Mouse (Mus musculus) MEL (cell line): ENCODE measurements around the gene Fbrsl1. TPM values are rescaled to one million over a fixed set of nuclear protein-coding genes. Genes with fewer than 3 reads are reported as not detected.

Source experiments
- DNase-seq: peaks from one replicate; pipeline ENCODE4 v3.0.0; 2011; ENCODE audit warnings: low read depth, low spot score
- H3K27ac ChIP-seq: 2 replicates; pipeline ENCODE4 v1.5.1; 2012; ENCODE audit warnings: low read depth, mild to moderate bottlenecking, control low read depth, low read length, moderate library complexity; ENCODE audit not compliant: control insufficient read depth
- H3K27me3 ChIP-seq, 2 experiments: fragments of 150-350 bp in 1 of 2; sonication (generic) in 1 of 2; 2 replicates each; pipeline ENCODE4 v1.6.1; 2012; ENCODE audit warnings: low read length in 2 of 2, mild to moderate bottlenecking in 2 of 2, improper control_type of control experiment in 1 of 2, moderate library complexity in 1 of 2; ENCODE audit not compliant: insufficient read depth in 2 of 2, control insufficient read depth in 1 of 2
- H3K36me3 ChIP-seq, 2 experiments: 2 replicates each; pipeline ENCODE4 v1.6.1; 2012 to 2014; ENCODE audit warnings: low read length in 2 of 2, improper control_type of control experiment in 1 of 2, inconsistent platforms in 1 of 2, mild to moderate bottlenecking in 1 of 2; ENCODE audit not compliant: insufficient read depth in 2 of 2, control insufficient read depth in 1 of 2
- H3K4me1 ChIP-seq, 2 experiments: fragments of 150-350 bp in 1 of 2; sonication (generic) in 1 of 2; 2 replicates each; pipeline ENCODE4 v1.6.1; 2012; ENCODE audit warnings: low read length in 2 of 2, improper control_type of control experiment in 1 of 2, mild to moderate bottlenecking in 1 of 2; ENCODE audit not compliant: insufficient read depth in 2 of 2, control insufficient read depth in 1 of 2
- H3K4me3 ChIP-seq, 2 experiments: fragments of 150-350 bp in 1 of 2; sonication (generic) in 1 of 2; 2 replicates each; pipeline ENCODE4 v1.5.1; 2012; ENCODE audit warnings: low read depth in 2 of 2, low read length in 2 of 2, mild to moderate bottlenecking in 2 of 2, moderate library complexity in 2 of 2, control low read depth in 1 of 2, improper control_type of control experiment in 1 of 2; ENCODE audit not compliant: control insufficient read depth in 1 of 2, insufficient read depth in 1 of 2
- H3K79me2 ChIP-seq: 2 replicates; pipeline ENCODE4 v1.6.1; 2012; ENCODE audit warnings: mild to moderate bottlenecking, low read length, moderate library complexity; ENCODE audit not compliant: control insufficient read depth, poor library complexity, insufficient read depth
- H3K9ac ChIP-seq: 2 replicates; pipeline ENCODE4 v1.6.1; 2012; ENCODE audit warnings: low read depth, mild to moderate bottlenecking, control low read depth, low read length, moderate library complexity; ENCODE audit not compliant: control insufficient read depth, poor library complexity, severe bottlenecking
- H3K9me3 ChIP-seq: fragments of 150-350 bp; sonication (generic); replicated peaks from 2 replicates; pipeline ENCODE4 v1.6.1; 2012; ENCODE audit warnings: mild to moderate bottlenecking, low read length, improper control_type of control experiment, moderate library complexity; ENCODE audit not compliant: insufficient read depth
- CHD1 ChIP-seq: IDR thresholded peaks from 2 replicates; pipeline ENCODE4 v1.6.1; 2012; ENCODE audit warnings: low read depth, mild to moderate bottlenecking, inconsistent platforms, low read length, improper control_type of control experiment
- CTCF ChIP-seq, 3 experiments: IDR thresholded peaks in 2 of 3; conservative IDR thresholded peaks in 1 of 3; 2 replicates each; pipeline ENCODE4 v1.5.1; 2011 to 2012; ENCODE audit warnings: low read length in 3 of 3, low read depth in 2 of 3, mild to moderate bottlenecking in 2 of 3, improper control_type of control experiment in 1 of 3, inconsistent platforms in 1 of 3, mixed read lengths in 1 of 3, moderate library complexity in 1 of 3; ENCODE audit not compliant: control insufficient read depth in 1 of 3, insufficient read depth in 1 of 3, poor library complexity in 1 of 3, severe bottlenecking in 1 of 3
- ELF1 ChIP-seq: IDR thresholded peaks from 2 replicates; pipeline ENCODE4 v1.6.1; 2014; ENCODE audit warnings: low read depth, mild to moderate bottlenecking, inconsistent platforms, low read length, improper control_type of control experiment, moderate library complexity
- EP300 ChIP-seq, 2 experiments: IDR thresholded peaks; 2 replicates each; pipeline ENCODE4 v1.6.1; 2011; ENCODE audit warnings: improper control_type of control experiment in 2 of 2, low read length in 2 of 2, low read depth in 1 of 2, mild to moderate bottlenecking in 1 of 2
- ETS1 ChIP-seq: IDR thresholded peaks from 2 replicates; pipeline ENCODE4 v1.6.1; 2012; ENCODE audit warnings: low read depth, mild to moderate bottlenecking, inconsistent platforms, low read length, improper control_type of control experiment, moderate library complexity
- GABPA ChIP-seq: IDR thresholded peaks from 2 replicates; pipeline ENCODE4 v1.6.1; 2012; ENCODE audit warnings: low read depth, mild to moderate bottlenecking, inconsistent platforms, low read length, improper control_type of control experiment, moderate library complexity
- GATA1 ChIP-seq: IDR thresholded peaks from 2 replicates; pipeline ENCODE4 v1.6.1; 2011; ENCODE audit warnings: low read depth, low read length, improper control_type of control experiment
- HCFC1 ChIP-seq: IDR thresholded peaks from 2 replicates; pipeline ENCODE4 v1.6.1; 2012; ENCODE audit warnings: low read depth, mild to moderate bottlenecking, inconsistent platforms, low read length, improper control_type of control experiment, moderate library complexity
- MAFK ChIP-seq: IDR thresholded peaks from 2 replicates; pipeline ENCODE4 v1.6.1; 2011; ENCODE audit warnings: low read depth, mild to moderate bottlenecking, low read length, improper control_type of control experiment, borderline replicate concordance
- MAX ChIP-seq: IDR thresholded peaks from 2 replicates; pipeline ENCODE4 v1.6.1; 2011; ENCODE audit warnings: low read length, improper control_type of control experiment
- MAZ ChIP-seq: IDR thresholded peaks from 2 replicates; pipeline ENCODE4 v1.6.1; 2012; ENCODE audit warnings: low read depth, mild to moderate bottlenecking, inconsistent platforms, low read length, improper control_type of control experiment
- MXI1 ChIP-seq: IDR thresholded peaks from 2 replicates; pipeline ENCODE4 v1.6.1; 2011; ENCODE audit warnings: mild to moderate bottlenecking, low read depth, low read length, improper control_type of control experiment
- MYC ChIP-seq: IDR thresholded peaks from 2 replicates; pipeline ENCODE4 v1.6.1; 2011; ENCODE audit warnings: low read depth, mild to moderate bottlenecking, low read length, improper control_type of control experiment, moderate library complexity
- NELFE ChIP-seq: IDR thresholded peaks from 2 replicates; pipeline ENCODE4 v1.6.1; 2011; ENCODE audit warnings: low read depth, low read length, improper control_type of control experiment
- POLR2AphosphoS5 ChIP-seq: IDR thresholded peaks from 2 replicates; pipeline ENCODE4 v1.6.1; 2012; ENCODE audit warnings: low read depth, borderline replicate concordance, mild to moderate bottlenecking, inconsistent platforms, low read length, moderate library complexity, mixed read lengths
- RAD21 ChIP-seq: IDR thresholded peaks from 2 replicates; pipeline ENCODE4 v1.6.1; 2011; ENCODE audit warnings: mild to moderate bottlenecking, low read depth, low read length, improper control_type of control experiment
- SMC3 ChIP-seq: IDR thresholded peaks from 2 replicates; pipeline ENCODE4 v1.6.1; 2011; ENCODE audit warnings: low read depth, low read length, improper control_type of control experiment
- TAL1 ChIP-seq: IDR thresholded peaks from 2 replicates; pipeline ENCODE4 v1.6.1; 2012; ENCODE audit warnings: mild to moderate bottlenecking, inconsistent platforms, low read length, moderate library complexity, mixed read lengths
- TBP ChIP-seq: IDR thresholded peaks from 2 replicates; pipeline ENCODE4 v1.8.0; 2011; ENCODE audit warnings: low read depth, low read length, improper control_type of control experiment
- UBTF ChIP-seq: IDR thresholded peaks from 2 replicates; pipeline ENCODE4 v1.6.1; 2012; ENCODE audit warnings: low read depth, mild to moderate bottlenecking, inconsistent platforms, low read length, improper control_type of control experiment, moderate library complexity, borderline replicate concordance; ENCODE audit not compliant: insufficient read depth
- USF2 ChIP-seq, 2 experiments: IDR thresholded peaks; 2 replicates each; pipeline ENCODE4 v1.6.1; 2011 to 2012; ENCODE audit warnings: improper control_type of control experiment in 2 of 2, low read length in 2 of 2, borderline replicate concordance in 1 of 2, inconsistent platforms in 1 of 2, low read depth in 1 of 2, mild to moderate bottlenecking in 1 of 2; ENCODE audit not compliant: insufficient read depth in 1 of 2
- ZKSCAN1 ChIP-seq: IDR thresholded peaks from 2 replicates; pipeline ENCODE4 v1.6.1; 2012; ENCODE audit warnings: low read depth, mild to moderate bottlenecking, inconsistent platforms, low read length, improper control_type of control experiment, moderate library complexity
- polyA plus RNA-seq, 2 experiments: library from polyadenylated mRNA; stranded (reverse) in 1 of 2; unstranded in 1 of 2; fragments of >175 nt in 1 of 2; fragments of >200 nt in 1 of 2; gene quantifications; 2 replicates each; pipeline versions ENCODE4 v1.2.1 to v1.2.4; 2012; ENCODE audit warnings: low replicate concordance in 2 of 2, low read depth in 1 of 2; ENCODE audit not compliant: insufficient read length in 2 of 2, insufficient read depth in 1 of 2, missing spikeins in 1 of 2
- total RNA-seq: library from RNA; depleted of rRNA; stranded (reverse); fragments of 300-350 nt; gene quantifications from 2 replicates; pipeline ENCODE4 v1.2.3, GENCODE M21; 2012

The Fbrsl1 gene
- total and polyA plus RNA-seq, 3 experiments = 12.7 to 56.1 TPM; not detected in 1

- no peaks in the 10 kb centered on the region for H3K27me3 ChIP-seq
- no peak overlapping the region for H3K4me3 ChIP-seq
- H3K9ac ChIP-seq = no peak overlapping the region
- no peaks in the 10 kb centered on the region for H3K4me1 ChIP-seq
- TF ChIP-seq POLR2AphosphoS5 (no peak), USF2 (IDR thresholded peaks at IDR 0.05; ENCODE audit: borderline replicate concordance in 1 of 2, insufficient read depth in 1 of 2, low read depth in 1 of 2, low read length in 2 of 2) (no peak), MAZ (no peak), GABPA (no peak), NELFE (no peak), RAD21 (peak; percentile 19), CHD1 (no peak), MXI1 (no peak), CTCF (IDR thresholded peaks at IDR 0.05 in 2 of 3, conservative IDR thresholded peaks at IDR 0.05 in 1 of 3; ENCODE audit: control insufficient read depth in 1 of 3, insufficient read depth in 1 of 3, low read depth in 2 of 3, low read length in 3 of 3, poor library complexity in 1 of 3, severe bottlenecking in 1 of 3) (peak; percentile 52 to 62 (median 57)), ZKSCAN1 (no peak), GATA1 (no peak), SMC3 (peak; percentile 48), HCFC1 (no peak), MYC (no peak), TBP (no peak), ETS1 (no peak), UBTF (no peak), ELF1 (no peak), MAX (no peak), EP300 (IDR thresholded peaks at IDR 0.05; ENCODE audit: low read depth in 1 of 2, low read length in 2 of 2) (no peak), TAL1 (no peak)
- DNase-seq = peak; percentile 61
- no peaks in the 10 kb centered on the region for H3K79me2 ChIP-seq
- no peak overlapping the region for H3K27ac ChIP-seq
- H3K36me3 ChIP-seq = no peaks in the 10 kb centered on the region
- no peaks in the 10 kb centered on the region for H3K9me3 ChIP-seq
Measured at GRCm38 (mm10) chr5:110354716-110355115, 93.6 kb downstream of the Fbrsl1 start.

- DNase-seq = no peak
- no peak for TF ChIP-seq SMC3
- TF ChIP-seq MAFK = no peak
- TF ChIP-seq ETS1 = no peak
- TF ChIP-seq ZKSCAN1 = no peak
- no peak for TF ChIP-seq TBP
- TF ChIP-seq TAL1 = no peak
- TF ChIP-seq MAZ = no peak
- no peaks in the 10 kb centered on the region for H3K79me2 ChIP-seq
- H3K9me3 ChIP-seq = no peaks in the 10 kb centered on the region
- H3K36me3 ChIP-seq = no peaks in the 10 kb centered on the region
- H3K4me3 ChIP-seq = no peak overlapping the region
- H3K9ac ChIP-seq = no peak overlapping the region
- no peaks in the 10 kb centered on the region for H3K4me1 ChIP-seq
- H3K27me3 ChIP-seq = no peaks in the 10 kb centered on the region
- H3K27ac ChIP-seq = no peak overlapping the region
Measured at GRCm38 (mm10) chr5:110347006-110347405, 101.3 kb downstream of the Fbrsl1 start.
